Mouse (Mus musculus): ENCODE results near the gene Mettl23. TPM values are rescaled to one million over a fixed set of nuclear protein-coding genes. Genes with fewer than 3 reads are reported as not detected.
"Not testable (repeated sequence)": the region's sequence is repeated elsewhere in the genome, so short reads cannot be mapped to it uniquely, and the experiment has no call there.

Mettl23 gene
- polyA plus RNA-seq, 1 experiment from 2014 or later: 79.0 TPM

DNA sequence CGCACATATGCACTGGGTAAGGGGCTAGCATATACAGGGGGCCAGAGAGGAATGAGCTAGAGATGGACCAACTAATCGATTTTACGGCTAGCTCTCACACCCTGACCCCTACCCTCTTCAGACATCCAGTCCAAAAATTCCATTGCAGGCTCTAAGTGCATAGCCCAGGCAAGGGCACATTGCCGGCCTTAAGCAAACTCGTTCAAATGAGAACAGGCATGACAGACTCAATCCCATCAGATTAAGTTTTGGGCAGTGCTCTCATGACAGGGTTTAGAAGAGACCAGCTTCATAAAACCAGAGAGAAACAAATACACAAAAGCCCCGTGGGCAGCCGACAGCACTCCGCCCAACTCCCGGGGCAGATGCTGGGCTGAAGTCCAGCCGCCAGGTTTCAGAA lies 20.9 kb upstream of the Mettl23 start:
- H3K36me3 ChIP-seq: no peaks in the 10 kb centered on the region
- no peak overlapping the region for H3K4me2 ChIP-seq (replicated peaks)
- peaks cover 45% of the 10 kb centered on the region for H3K4me1 ChIP-seq (replicated peaks)
- H3K27ac ChIP-seq: no peak overlapping the region
- H3K9me3 ChIP-seq: no peaks in the 10 kb centered on the region
- no peak for ATAC-seq
- no peak overlapping the region for H3K9ac ChIP-seq (replicated peaks)
- no peak overlapping the region for H3K4me3 ChIP-seq (replicated peaks)
- no peaks in the 10 kb centered on the region for H3K27me3 ChIP-seq
- WGBS: 54% methylated on average over 10 of the region's 10 CpGs

GRCm38 (mm10) chr11:116822626-116823025 lies 20.5 kb upstream of the Mettl23 start:
- no peaks in the 10 kb centered on the region for H3K36me3 ChIP-seq
- H3K4me3 ChIP-seq (replicated peaks): no peak overlapping the region
- H3K4me1 ChIP-seq (replicated peaks): peaks cover 49% of the 10 kb centered on the region
- H3K4me2 ChIP-seq (replicated peaks): no peak overlapping the region
- H3K9ac ChIP-seq (replicated peaks): no peak overlapping the region
- 88% methylated on average over 10 of the region's 10 CpGs for WGBS
- no peaks in the 10 kb centered on the region for H3K9me3 ChIP-seq
- no peak for ATAC-seq
- no peaks in the 10 kb centered on the region for H3K27me3 ChIP-seq
- no peak overlapping the region for H3K27ac ChIP-seq

DNA sequence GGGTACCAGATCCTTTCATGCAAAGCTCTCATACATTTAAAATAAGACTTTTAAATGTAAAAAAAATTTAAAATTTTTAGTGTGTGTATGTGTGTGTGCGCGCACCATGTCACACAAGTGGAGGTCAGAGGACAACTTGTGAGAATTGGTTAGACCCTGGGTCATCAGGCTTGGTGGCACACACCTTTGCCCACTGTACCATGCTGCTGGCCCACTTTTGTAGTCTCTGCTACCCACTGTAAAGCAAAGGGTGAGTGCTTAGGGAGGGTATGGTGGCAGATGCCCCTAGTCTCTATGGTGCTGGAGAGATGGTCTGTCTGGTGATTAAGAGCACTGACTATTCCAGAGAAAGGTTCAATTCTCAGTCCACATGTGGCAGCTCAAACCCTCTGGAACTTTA lies 19.8 kb upstream of the Mettl23 start:
- no peaks in the 10 kb centered on the region for H3K27me3 ChIP-seq
- no peak overlapping the region for H3K4me2 ChIP-seq (replicated peaks)
- no peak overlapping the region for H3K27ac ChIP-seq
- H3K9me3 ChIP-seq: no peaks in the 10 kb centered on the region
- no peak for ATAC-seq
- H3K9ac ChIP-seq (replicated peaks): no peak overlapping the region
- 100% methylated on average over 2 of the region's 2 CpGs for WGBS
- H3K4me3 ChIP-seq (replicated peaks): no peak overlapping the region
- H3K4me1 ChIP-seq (replicated peaks): peaks cover 54% of the 10 kb centered on the region
- H3K36me3 ChIP-seq: no peaks in the 10 kb centered on the region

DNA sequence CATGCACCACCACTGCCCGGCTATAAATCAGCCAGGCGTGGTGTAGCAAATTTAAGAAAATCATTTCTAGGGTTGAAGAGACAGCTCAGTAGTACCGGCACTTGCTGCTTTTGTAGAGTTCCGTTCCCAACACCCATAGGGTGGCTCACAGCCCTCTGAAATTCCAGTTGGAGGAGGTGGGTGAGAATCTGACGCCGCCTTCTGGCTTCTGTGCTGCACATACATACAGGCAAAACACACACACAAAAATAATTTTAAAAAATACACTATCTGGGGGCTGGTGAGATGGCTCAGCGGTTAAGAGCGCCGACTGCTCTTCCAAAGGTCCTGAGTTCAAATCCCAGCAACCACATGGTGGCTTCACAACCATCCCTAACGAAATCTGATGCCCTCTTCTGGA lies 19.2 kb upstream of the Mettl23 start:
- H3K27ac ChIP-seq; H3K36me3 ChIP-seq; H3K9me3 ChIP-seq; H3K27me3 ChIP-seq; H3K4me3 ChIP-seq (replicated peaks); H3K9ac ChIP-seq (replicated peaks); ATAC-seq; H3K4me2 ChIP-seq (replicated peaks): not testable (repeated sequence)
- H3K4me1 ChIP-seq (replicated peaks): peaks cover 56% of the 10 kb centered on the region
- WGBS: 98% methylated on average over 10 of the region's 10 CpGs

DNA sequence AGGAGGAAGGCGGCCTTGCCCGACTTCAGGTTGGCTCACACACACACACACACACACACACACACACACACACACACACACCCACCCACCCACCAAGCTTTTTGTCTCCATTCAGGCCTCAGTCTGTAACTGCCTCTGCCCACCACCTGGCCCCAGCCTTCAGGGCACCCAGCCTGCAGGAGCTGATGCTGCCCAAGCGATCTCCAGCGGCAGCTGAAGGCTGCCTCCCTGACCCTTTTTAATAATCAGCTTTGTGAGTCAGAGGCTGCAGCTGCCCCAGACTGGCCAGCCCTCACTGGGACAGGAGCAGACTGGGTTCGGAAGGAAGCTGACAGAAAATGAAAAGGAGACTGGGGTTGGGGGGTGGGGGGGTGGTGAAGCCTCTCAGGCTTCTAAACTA lies 17.8 kb upstream of the Mettl23 start:
- 35% methylated on average over 5 of the region's 5 CpGs for WGBS
- Histone ChIP-seq H3K36me3 (no peaks in the 10 kb centered on the region), H3K4me1 (replicated peaks) (peaks cover 54% of the 10 kb centered on the region), H3K27ac (peak overlapping the region; percentile 70), H3K9ac (replicated peaks) (0 out of 2 replicates have a peak overlapping the region, but pooled peaks have one; percentile 44), H3K9me3 (no peaks in the 10 kb centered on the region), H3K27me3 (no peaks in the 10 kb centered on the region), H3K4me2 (replicated peaks) (peak overlapping the region; percentile 86), H3K4me3 (replicated peaks) (peak overlapping the region; percentile 9)
- no peak for ATAC-seq

DNA sequence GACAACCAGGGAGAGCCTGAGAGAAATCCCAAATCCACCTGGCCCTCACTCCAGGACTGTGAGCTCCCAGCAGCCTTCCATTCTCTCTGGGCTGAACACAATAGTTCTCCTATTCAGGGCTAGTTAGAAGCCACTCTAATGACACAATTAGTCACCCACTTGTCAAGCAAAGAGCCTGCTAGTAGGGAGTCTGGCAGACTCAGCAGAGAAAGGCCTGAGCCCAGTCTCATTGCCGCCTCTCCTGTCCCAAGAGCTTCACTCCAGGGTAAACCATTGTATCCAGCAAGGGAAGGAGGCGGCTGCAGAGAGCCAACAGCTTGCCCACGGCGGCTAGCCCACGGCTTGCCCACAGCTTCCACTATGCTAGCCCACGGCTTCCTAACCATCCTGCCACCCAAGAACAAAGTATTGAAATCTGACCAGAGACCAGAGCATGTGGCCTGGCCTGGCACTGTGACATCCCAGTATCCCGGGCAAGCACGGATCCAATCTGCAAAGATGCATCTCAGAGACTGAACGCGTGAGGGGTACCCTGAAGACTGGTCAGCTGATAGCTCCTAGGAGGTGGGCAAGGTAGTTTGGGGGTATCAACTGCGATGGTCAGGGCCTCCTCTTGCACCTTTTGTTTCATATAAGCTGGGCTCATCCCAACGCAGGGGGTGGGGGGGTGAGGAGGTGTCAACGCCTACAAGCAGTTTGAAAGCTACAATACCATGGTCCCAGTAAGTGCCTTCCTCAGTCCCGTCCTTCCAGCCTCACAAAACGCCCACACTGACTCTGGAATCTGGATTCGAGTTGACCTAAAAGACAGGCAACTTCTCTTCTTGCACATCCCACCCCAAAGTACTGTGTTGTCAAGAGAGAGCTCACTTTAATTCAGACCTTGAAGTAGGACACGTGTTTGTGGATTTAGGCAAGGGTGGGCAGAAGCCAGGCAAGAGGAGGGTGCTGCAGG lies 16.3 kb upstream of the Mettl23 start:
- Histone ChIP-seq H3K36me3 (peaks cover 8% of the 10 kb centered on the region; the same call in 1 of the 2 replicates), H3K4me3 (replicated peaks) (peak overlapping the region; percentile 69), H3K9me3 (no peaks in the 10 kb centered on the region), H3K4me2 (replicated peaks) (peak overlapping the region; percentile 86), H3K4me1 (replicated peaks) (peaks cover 40% of the 10 kb centered on the region), H3K27ac (peak overlapping the region; percentile 83), H3K27me3 (no peaks in the 10 kb centered on the region), H3K9ac (replicated peaks) (peak overlapping the region; percentile 85)
- ATAC-seq: peak; percentile 28; the same call in 1 of the 2 replicates
- WGBS: 11% methylated on average over 17 of the region's 17 CpGs

GRCm38 (mm10) chr11:116827534-116828165 lies 15.4 kb upstream of the Mettl23 start, which contains the start of gene Mxra7:
Gene Mxra7 (minus strand): TSS chr11:116828046.
- Histone ChIP-seq H3K4me3 (replicated peaks) (peak within 1 kb of the TSS; percentile 69), H3K27ac (peak within 1 kb of the TSS; percentile 83), H3K9me3 (no peaks in the 10 kb centered on the region), H3K36me3 (peaks cover 10% of the 10 kb centered on the region), H3K27me3 (no peaks in the 10 kb centered on the region), H3K4me2 (replicated peaks) (peak within 1 kb of the TSS; percentile 86), H3K9ac (replicated peaks) (peak within 1 kb of the TSS; percentile 85), H3K4me1 (replicated peaks) (peaks cover 39% of the 10 kb centered on the region)
- under 1% methylated on average over 68 of the region's 71 CpGs for WGBS
- ATAC-seq: peak; percentile 46

DNA sequence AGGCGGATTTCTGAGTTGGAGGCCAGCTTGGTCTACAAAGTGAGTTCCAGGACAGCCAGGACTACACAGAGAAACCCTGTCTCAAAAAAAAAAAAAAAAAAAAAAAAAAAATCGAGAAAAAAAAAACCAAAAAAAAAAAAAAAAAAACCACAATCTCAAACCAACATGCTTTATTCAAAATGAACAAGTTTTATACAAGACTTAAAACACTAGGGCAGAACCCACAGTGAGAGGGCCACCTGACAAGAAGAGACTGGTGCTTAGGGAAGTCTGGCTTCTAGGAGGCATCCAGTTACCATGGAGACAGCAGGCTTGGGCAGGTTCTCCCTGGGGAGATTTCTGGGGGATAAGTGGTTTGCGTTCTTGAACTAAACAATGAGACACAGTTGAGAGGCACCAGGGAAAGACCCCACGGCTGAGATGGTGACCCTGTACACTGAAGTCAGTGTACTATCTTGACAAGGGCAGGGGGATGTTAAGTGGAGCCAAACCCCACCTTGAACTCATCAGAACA lies 10.8 kb upstream of the Mettl23 start:
- 26% methylated on average over 3 of the region's 4 CpGs for WGBS
- Histone ChIP-seq H3K27ac (peak overlapping the region; percentile 65), H3K36me3 (peaks cover 56% of the 10 kb centered on the region), H3K27me3 (no peaks in the 10 kb centered on the region), H3K4me1 (replicated peaks) (peaks cover 20% of the 10 kb centered on the region), H3K4me3 (replicated peaks) (no peak overlapping the region), H3K9ac (replicated peaks) (peak overlapping the region; percentile 28; the same call in 1 of the 2 replicates), H3K9me3 (no peaks in the 10 kb centered on the region), H3K4me2 (replicated peaks) (no peak overlapping the region)
- ATAC-seq: 0 out of 2 replicates have a peak, but pooled peaks have one; percentile 35

GRCm38 (mm10) chr11:116834954-116835353 lies 8.1 kb upstream of the Mettl23 start:
- no peaks in the 10 kb centered on the region for H3K9me3 ChIP-seq
- no peak for ATAC-seq
- WGBS: 98% methylated on average over 1 of the region's 1 CpGs
- H3K27ac ChIP-seq: no peak overlapping the region
- no peak overlapping the region for H3K4me3 ChIP-seq (replicated peaks)
- H3K4me1 ChIP-seq (replicated peaks): peaks cover 23% of the 10 kb centered on the region
- H3K4me2 ChIP-seq (replicated peaks): no peak overlapping the region
- H3K36me3 ChIP-seq: peaks cover 83% of the 10 kb centered on the region
- H3K27me3 ChIP-seq: no peaks in the 10 kb centered on the region
- no peak overlapping the region for H3K9ac ChIP-seq (replicated peaks)

DNA sequence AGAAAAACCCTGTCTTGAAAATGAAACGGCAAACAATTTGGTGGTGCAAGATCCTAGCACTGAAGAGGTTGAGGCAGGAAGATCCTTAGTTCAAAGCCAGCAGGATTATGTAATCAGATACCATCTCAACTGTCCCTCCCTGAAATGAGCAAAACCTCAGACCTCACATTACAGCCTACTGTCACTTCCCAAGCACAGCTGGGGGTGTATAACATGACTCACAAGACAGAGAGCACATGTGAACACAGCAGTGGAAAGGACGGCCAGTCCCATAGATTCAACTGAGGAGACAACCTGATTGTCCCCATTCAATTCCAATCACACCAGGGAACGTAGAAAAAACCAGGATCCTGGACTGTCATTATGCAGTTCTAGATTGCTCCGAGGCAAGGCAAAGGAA lies 6.8 kb upstream of the Mettl23 start:
- no peaks in the 10 kb centered on the region for H3K27me3 ChIP-seq
- H3K4me1 ChIP-seq (replicated peaks): peaks cover 36% of the 10 kb centered on the region
- WGBS: 95% methylated on average over 4 of the region's 4 CpGs
- no peaks in the 10 kb centered on the region for H3K9me3 ChIP-seq
- H3K27ac ChIP-seq: no peak overlapping the region
- H3K36me3 ChIP-seq: peaks cover 93% of the 10 kb centered on the region
- no peak overlapping the region for H3K4me3 ChIP-seq (replicated peaks)
- H3K4me2 ChIP-seq (replicated peaks): no peak overlapping the region
- ATAC-seq: no peak
- no peak overlapping the region for H3K9ac ChIP-seq (replicated peaks)

DNA sequence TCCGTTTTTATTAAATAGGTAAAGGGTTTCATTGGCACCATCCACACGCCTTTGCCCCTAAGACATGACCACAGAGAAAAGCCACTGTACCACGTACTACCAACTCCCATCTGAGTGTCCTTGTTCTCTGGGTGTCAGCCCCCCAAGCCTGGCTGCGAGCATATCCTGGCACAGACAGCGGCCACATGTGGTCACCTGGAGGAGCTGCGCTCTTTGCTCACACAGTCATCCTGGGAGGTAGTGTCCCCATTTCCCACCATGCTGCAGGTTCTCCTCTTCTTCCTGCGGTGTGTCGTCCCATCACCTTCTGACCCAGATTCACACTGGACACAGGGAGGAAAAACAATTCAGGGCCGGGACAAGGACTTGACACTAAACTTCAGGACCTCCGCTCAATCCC lies 5.6 kb upstream of the Mettl23 start:
- no peak overlapping the region for H3K9ac ChIP-seq (replicated peaks)
- H3K27me3 ChIP-seq: no peaks in the 10 kb centered on the region
- H3K36me3 ChIP-seq: peaks cover 88% of the 10 kb centered on the region
- no peak overlapping the region for H3K4me3 ChIP-seq (replicated peaks)
- no peak overlapping the region for H3K4me2 ChIP-seq (replicated peaks)
- no peak overlapping the region for H3K27ac ChIP-seq
- no peak for ATAC-seq
- no peaks in the 10 kb centered on the region for H3K9me3 ChIP-seq
- WGBS: 95% methylated on average over 10 of the region's 10 CpGs
- peaks cover 44% of the 10 kb centered on the region for H3K4me1 ChIP-seq (replicated peaks)

GRCm38 (mm10) chr11:116838936-116839335 lies 4.1 kb upstream of the Mettl23 start:
- Histone ChIP-seq H3K36me3 (peaks cover 73% of the 10 kb centered on the region), H3K27me3 (no peaks in the 10 kb centered on the region), H3K4me3 (replicated peaks) (no peak overlapping the region), H3K9ac (replicated peaks) (peak overlapping the region; percentile 94; the same call in 1 of the 2 replicates), H3K9me3 (no peaks in the 10 kb centered on the region), H3K4me2 (replicated peaks) (no peak overlapping the region), H3K4me1 (replicated peaks) (peaks cover 40% of the 10 kb centered on the region), H3K27ac (no peak overlapping the region)
- ATAC-seq: no peak
- WGBS: 93% methylated on average over 14 of the region's 14 CpGs

All from midbrain, embryonic 13.5 days (tissue).